Mouse (Mus musculus): ENCODE data around the gene Vmn1r34. TPM values are rescaled to one million over a fixed set of nuclear protein-coding genes. Genes with fewer than 3 reads are reported as not detected.
"Not testable (repeated sequence)": the region's sequence is repeated elsewhere in the genome, so short reads cannot be mapped to it uniquely, and the experiment has no call there.

Vmn1r34 gene
- not detected in 2 replicates for polyA plus RNA-seq (2015; fragmentation: Nextera tagmentation; extraction: Ambion mirVana)

DNA sequence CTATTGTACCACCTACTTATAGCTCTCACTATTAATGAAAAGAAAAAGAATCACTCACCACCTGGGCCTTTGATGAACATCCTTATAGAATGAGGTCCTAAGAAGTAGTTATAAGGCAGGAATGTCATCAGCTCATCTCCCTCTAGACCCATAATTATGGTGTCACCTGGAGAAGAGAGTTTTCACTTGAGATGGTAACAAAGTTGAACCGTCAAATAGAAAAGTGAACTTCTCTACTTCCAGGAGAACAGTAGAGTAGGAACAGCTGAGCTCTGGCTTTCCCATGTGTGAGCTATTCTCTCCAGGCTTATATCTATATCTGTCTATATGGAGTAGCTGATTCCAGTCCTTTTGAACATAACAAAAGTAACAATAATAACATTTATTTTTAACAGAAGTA lies at the start of gene Vmn1r34:
TSS of gene Vmn1r34 (minus strand) at position 101 of the 400 bp plus-strand sequence.
- 73% methylated on average over 1 of the region's 1 CpGs for WGBS
- no peak within 1 kb of the TSS for H3K27ac ChIP-seq (replicated peaks)
- no peak within 1 kb of the TSS for H3K4me2 ChIP-seq (replicated peaks)
- no peaks in the 10 kb centered on the region for H3K9me3 ChIP-seq (replicated peaks)
- H3K36me3 ChIP-seq, result no peaks in the 10 kb centered on the region
- H3K4me3 ChIP-seq (replicated peaks), result no peak within 1 kb of the TSS
- no peaks in the 10 kb centered on the region for H3K27me3 ChIP-seq
- no peaks in the 10 kb centered on the region for H3K4me1 ChIP-seq
- no peak within 1 kb of the TSS for H3K9ac ChIP-seq
- no peak for ATAC-seq (ENCODE audit: insufficient number of reproducible peaks, low FRiP score, low TSS enrichment, low read depth)

- H3K4me3 ChIP-seq (replicated peaks), result no peak within 1 kb of the TSS
- ATAC-seq (ENCODE audit: insufficient number of reproducible peaks, low FRiP score, low TSS enrichment, low read depth), result no peak
- H3K4me1 ChIP-seq, result no peaks in the 10 kb centered on the region
- H3K36me3 ChIP-seq, result no peaks in the 10 kb centered on the region
- no peaks in the 10 kb centered on the region for H3K9me3 ChIP-seq (replicated peaks)
- H3K4me2 ChIP-seq (replicated peaks), result no peak within 1 kb of the TSS
- no peak within 1 kb of the TSS for H3K27ac ChIP-seq (replicated peaks)
- no peaks in the 10 kb centered on the region for H3K27me3 ChIP-seq
- 67% methylated on average over 3 of the region's 3 CpGs for WGBS
- H3K9ac ChIP-seq, result no peak within 1 kb of the TSS
Observed at GRCm38 (mm10) chr6:66685806-66686205, 42.1 kb upstream of the Vmn1r34 start, which contains the start of gene Vmn1r35. Gene Vmn1r35 (minus strand): TSS chr6:66685906.

GRCm38 (mm10) chr6:66618182-66618581 lies 25.5 kb downstream of the Vmn1r34 start, which contains the start of gene Vmn1r33:
Gene Vmn1r33 (minus strand): TSS chr6:66618282.
- not testable (repeated sequence) for H3K27ac ChIP-seq (replicated peaks); H3K9ac ChIP-seq

DNA sequence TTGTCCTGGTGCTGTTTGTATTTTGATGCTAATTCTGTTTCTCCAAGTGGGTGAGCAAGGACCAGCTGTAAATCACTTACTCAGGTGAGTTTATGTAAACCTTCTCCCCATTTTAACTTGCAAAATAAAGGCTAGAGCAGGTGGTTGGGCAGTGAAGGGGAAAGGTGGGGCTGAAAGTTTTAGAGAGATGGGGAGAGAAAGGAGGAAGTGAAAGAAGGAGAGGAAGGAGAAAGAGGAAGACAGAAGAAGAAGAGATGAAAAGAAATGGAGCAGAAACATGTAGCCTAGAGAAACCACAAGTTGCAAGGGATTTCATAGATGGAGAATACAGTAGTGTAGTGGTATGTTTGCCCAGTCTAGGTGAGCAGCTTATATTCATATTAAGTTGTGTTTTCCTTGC lies 47.9 kb downstream of the Vmn1r34 start:
- no peaks in the 10 kb centered on the region for H3K27me3 ChIP-seq
- H3K4me3 ChIP-seq (replicated peaks), result no peak overlapping the region
- no peak for ATAC-seq (ENCODE audit: insufficient number of reproducible peaks, low FRiP score, low TSS enrichment, low read depth)
- H3K9ac ChIP-seq, result no peak overlapping the region
- no peaks in the 10 kb centered on the region for H3K4me1 ChIP-seq
- H3K27ac ChIP-seq (replicated peaks), result no peak overlapping the region
- no peak overlapping the region for H3K4me2 ChIP-seq (replicated peaks)
- no peaks in the 10 kb centered on the region for H3K36me3 ChIP-seq
- H3K9me3 ChIP-seq (replicated peaks), result no peaks in the 10 kb centered on the region

More at GRCm38 (mm10) chr6:66618182-66618581, 25.5 kb downstream of the Vmn1r34 start, which contains the start of gene Vmn1r33:
- not testable (repeated sequence) for ATAC-seq (ENCODE audit: insufficient number of reproducible peaks, low FRiP score, low TSS enrichment, low read depth); H3K9me3 ChIP-seq (replicated peaks); H3K27me3 ChIP-seq; H3K4me2 ChIP-seq (replicated peaks); H3K4me1 ChIP-seq; H3K4me3 ChIP-seq (replicated peaks); H3K36me3 ChIP-seq

Other genes starting within 250 kb of the Vmn1r34 start
- 66.4 and 67.4 TPM in 2 replicates for gene Mad2l1, start 108.5 kb downstream of the Vmn1r34 start, polyA plus RNA-seq (2015; fragmentation: Nextera tagmentation; extraction: Ambion mirVana)
- not detected in 2 replicates for gene Vmn1r32, start 83.8 kb downstream of the Vmn1r34 start, polyA plus RNA-seq (2015; fragmentation: Nextera tagmentation; extraction: Ambion mirVana)
- gene Vmn1r33, start 25.6 kb downstream of the Vmn1r34 start, polyA plus RNA-seq (2015; fragmentation: Nextera tagmentation; extraction: Ambion mirVana), result 0.07 TPM in 1 of 2 replicates, not detected in the other
- not detected in 2 replicates for gene Vmn1r35, start 42.0 kb upstream of the Vmn1r34 start, polyA plus RNA-seq (2015; fragmentation: Nextera tagmentation; extraction: Ambion mirVana)
- not detected in 2 replicates for gene Vmn1r36, start 75.3 kb upstream of the Vmn1r34 start, polyA plus RNA-seq (2015; fragmentation: Nextera tagmentation; extraction: Ambion mirVana)
- gene Vmn1r37, start 85.5 kb upstream of the Vmn1r34 start, polyA plus RNA-seq (2015; fragmentation: Nextera tagmentation; extraction: Ambion mirVana), result 0.21 TPM in 1 of 2 replicates, not detected in the other
- not detected in 2 replicates for gene Vmn1r38, start 138.7 kb upstream of the Vmn1r34 start, polyA plus RNA-seq (2015; fragmentation: Nextera tagmentation; extraction: Ambion mirVana)
- not detected in 2 replicates for gene Vmn1r39, start 166.7 kb upstream of the Vmn1r34 start, polyA plus RNA-seq (2015; fragmentation: Nextera tagmentation; extraction: Ambion mirVana)

Data from embryonic facial prominence, embryonic 15.5 days (tissue).